Mouse (Mus musculus): Measurements from ENCODE around the gene Pycard. TPM values are rescaled to one million over a fixed set of nuclear protein-coding genes. Genes with fewer than 3 reads are reported as not detected.
"Not testable (repeated sequence)": the region's sequence is repeated elsewhere in the genome, so short reads cannot be mapped to it uniquely, and the experiment has no call there.

Gene Pycard
- polyA plus RNA-seq, 1 experiment from 2014 or later, result 177 TPM

GRCm38 (mm10) chr7:127967004-127967921 lies 26.4 kb downstream of the Pycard start, which contains the start of gene Fus:
Gene Fus (plus strand): TSS chr7:127967457.
- ATAC-seq (ENCODE audit: insufficient read depth, low FRiP score, low read depth), result peak; percentile 94
- under 1% methylated on average over 90 of the region's 92 CpGs for WGBS
- peak within 1 kb of the TSS; percentile 91 for H3K9ac ChIP-seq
- peak within 1 kb of the TSS; percentile 67 for H3K4me3 ChIP-seq (replicated peaks)
- H3K36me3 ChIP-seq, result peaks cover 19% of the 10 kb centered on the region
- H3K27ac ChIP-seq, result peak within 1 kb of the TSS; percentile 90
- no peaks in the 10 kb centered on the region for H3K27me3 ChIP-seq (replicated peaks)
- H3K9me3 ChIP-seq, result no peaks in the 10 kb centered on the region
- H3K4me2 ChIP-seq, result peak within 1 kb of the TSS; percentile 79
- H3K4me1 ChIP-seq, result peaks cover 6% of the 10 kb centered on the region

GRCm38 (mm10) chr7:127966371-127966918 lies 27.2 kb downstream of the Pycard start:
- Histone ChIP-seq H3K4me3 (replicated peaks) (peak overlapping the region; percentile 67), H3K27ac (peak overlapping the region; percentile 90), H3K4me2 (peak overlapping the region; percentile 64), H3K9ac (peak overlapping the region; percentile 91; the same call in 1 of the 2 replicates), H3K27me3 (replicated peaks) (no peaks in the 10 kb centered on the region), H3K9me3 (no peaks in the 10 kb centered on the region), H3K36me3 (peaks cover 11% of the 10 kb centered on the region), H3K4me1 (peaks cover 6% of the 10 kb centered on the region)
- no peak for ATAC-seq (ENCODE audit: insufficient read depth, low FRiP score, low read depth)
- WGBS, result 10% methylated on average over 10 of the region's 10 CpGs

- Histone ChIP-seq H3K4me3 (replicated peaks) (no peak overlapping the region), H3K9ac (no peak overlapping the region), H3K9me3 (no peaks in the 10 kb centered on the region), H3K4me1 (no peaks in the 10 kb centered on the region), H3K27ac (no peak overlapping the region), H3K4me2 (no peak overlapping the region), H3K36me3 (no peaks in the 10 kb centered on the region), H3K27me3 (replicated peaks) (no peaks in the 10 kb centered on the region)
- no peak for ATAC-seq (ENCODE audit: insufficient read depth, low FRiP score, low read depth)
- WGBS, result 59% methylated on average over 5 of the region's 5 CpGs
These were observed 34.3 kb downstream of the Pycard start for GRCm38 (mm10) chr7:127959364-127959763.

- H3K4me1 ChIP-seq, result no peaks in the 10 kb centered on the region
- no peak for ATAC-seq (ENCODE audit: insufficient read depth, low FRiP score, low read depth)
- WGBS, result 33% methylated on average over 13 of the region's 13 CpGs
- no peaks in the 10 kb centered on the region for H3K36me3 ChIP-seq
- no peak overlapping the region for H3K4me2 ChIP-seq
- H3K27me3 ChIP-seq (replicated peaks), result no peaks in the 10 kb centered on the region
- H3K4me3 ChIP-seq (replicated peaks), result no peak overlapping the region
- H3K9ac ChIP-seq, result no peak overlapping the region
- no peak overlapping the region for H3K27ac ChIP-seq
- no peaks in the 10 kb centered on the region for H3K9me3 ChIP-seq
These were observed 40.6 kb downstream of the Pycard start for GRCm38 (mm10) chr7:127952864-127953581.

GRCm38 (mm10) chr7:127946470-127947023 lies 47.1 kb downstream of the Pycard start, which contains the start of gene Prss36:
Gene Prss36 (minus strand): TSS chr7:127946725.
- H3K4me3 ChIP-seq (replicated peaks), result no peak within 1 kb of the TSS
- 63% methylated on average over 6 of the region's 6 CpGs for WGBS
- no peak within 1 kb of the TSS for H3K9ac ChIP-seq
- peaks cover 29% of the 10 kb centered on the region for H3K27me3 ChIP-seq (replicated peaks)
- no peaks in the 10 kb centered on the region for H3K36me3 ChIP-seq
- H3K4me1 ChIP-seq, result peaks cover 7% of the 10 kb centered on the region
- no peaks in the 10 kb centered on the region for H3K9me3 ChIP-seq
- H3K27ac ChIP-seq, result no peak within 1 kb of the TSS; the same call in 1 of the 2 replicates
- peak; percentile 87 for ATAC-seq (ENCODE audit: insufficient read depth, low FRiP score, low read depth)
- H3K4me2 ChIP-seq, result no peak within 1 kb of the TSS

GRCm38 (mm10) chr7:127944614-127945013 lies 49.1 kb downstream of the Pycard start:
- Histone ChIP-seq H3K27ac (no peak overlapping the region), H3K27me3 (replicated peaks) (peaks cover 29% of the 10 kb centered on the region), H3K9me3 (no peaks in the 10 kb centered on the region), H3K36me3 (no peaks in the 10 kb centered on the region), H3K4me3 (replicated peaks) (no peak overlapping the region), H3K9ac (no peak overlapping the region), H3K4me1 (peaks cover 7% of the 10 kb centered on the region), H3K4me2 (peak overlapping the region; percentile 38)
- 0 out of 2 replicates have a peak, but pooled peaks have one; percentile 24 for ATAC-seq (ENCODE audit: insufficient read depth, low FRiP score, low read depth)
- WGBS, result 12% methylated on average over 23 of the region's 23 CpGs

GRCm38 (mm10) chr7:127942097-127942496 lies 51.6 kb downstream of the Pycard start:
- not testable (repeated sequence) for H3K27ac ChIP-seq; H3K9me3 ChIP-seq; H3K4me3 ChIP-seq (replicated peaks); H3K4me1 ChIP-seq; H3K9ac ChIP-seq; H3K4me2 ChIP-seq; H3K36me3 ChIP-seq; ATAC-seq (ENCODE audit: insufficient read depth, low FRiP score, low read depth)
- 49% methylated on average over 2 of the region's 2 CpGs for WGBS
- peaks cover 29% of the 10 kb centered on the region for H3K27me3 ChIP-seq (replicated peaks)

Other genes with a start within 250 kb of the Pycard start
- 3.8 and 4.8 TPM in 2 replicates for gene Fbxl19, start 249.3 kb downstream of the Pycard start, polyA plus RNA-seq (2015; fragmentation: Nextera tagmentation; extraction: Ambion mirVana)
- gene Orai3, start 224.1 kb downstream of the Pycard start, polyA plus RNA-seq (2015; fragmentation: Nextera tagmentation; extraction: Ambion mirVana), result 29.2 and 29.6 TPM in 2 replicates
- 21.1 and 25.0 TPM in 2 replicates for gene Setd1a, start 217.2 kb downstream of the Pycard start, polyA plus RNA-seq (2015; fragmentation: Nextera tagmentation; extraction: Ambion mirVana)
- not detected in 2 replicates for gene Gm49388, start 208.3 kb downstream of the Pycard start, polyA plus RNA-seq (2015; fragmentation: Nextera tagmentation; extraction: Ambion mirVana)
- gene Hsd3b7, start 193.3 kb downstream of the Pycard start, polyA plus RNA-seq (2015; fragmentation: Nextera tagmentation; extraction: Ambion mirVana), result 27.4 and 31.8 TPM in 2 replicates
- 45.3 and 48.1 TPM in 2 replicates for gene Stx4a, start 169.6 kb downstream of the Pycard start, polyA plus RNA-seq (2015; fragmentation: Nextera tagmentation; extraction: Ambion mirVana)
- 3.2 and 3.4 TPM in 2 replicates for gene Stx1b, start 169.3 kb downstream of the Pycard start, polyA plus RNA-seq (2015; fragmentation: Nextera tagmentation; extraction: Ambion mirVana)
- gene Zfp646, start 117.6 kb downstream of the Pycard start, polyA plus RNA-seq (2015; fragmentation: Nextera tagmentation; extraction: Ambion mirVana), result 9.1 and 10.9 TPM in 2 replicates
- 14.6 and 16.7 TPM in 2 replicates for gene Zfp668, start 117.0 kb downstream of the Pycard start, polyA plus RNA-seq (2015; fragmentation: Nextera tagmentation; extraction: Ambion mirVana)
- gene Prss53, start 102.9 kb downstream of the Pycard start, polyA plus RNA-seq (2015; fragmentation: Nextera tagmentation; extraction: Ambion mirVana), result 1.7 and 1.8 TPM in 2 replicates
- not detected in 2 replicates for gene Gm21974, start 98.4 kb downstream of the Pycard start, polyA plus RNA-seq (2015; fragmentation: Nextera tagmentation; extraction: Ambion mirVana)
- gene Vkorc1, start 98.2 kb downstream of the Pycard start, polyA plus RNA-seq (2015; fragmentation: Nextera tagmentation; extraction: Ambion mirVana), result 186 and 190 TPM in 2 replicates
- 145 and 157 TPM in 2 replicates for gene Bckdk, start 89.8 kb downstream of the Pycard start, polyA plus RNA-seq (2015; fragmentation: Nextera tagmentation; extraction: Ambion mirVana)
- 35.0 and 35.6 TPM in 2 replicates for gene Kat8, start 81.4 kb downstream of the Pycard start, polyA plus RNA-seq (2015; fragmentation: Nextera tagmentation; extraction: Ambion mirVana)
- gene Prss8, start 63.8 kb downstream of the Pycard start, polyA plus RNA-seq (2015; fragmentation: Nextera tagmentation; extraction: Ambion mirVana), result 61.2 and 70.2 TPM in 2 replicates
- 10.8 and 10.9 TPM in 2 replicates for gene Prss36, start 47.1 kb downstream of the Pycard start, polyA plus RNA-seq (2015; fragmentation: Nextera tagmentation; extraction: Ambion mirVana)
- 367 and 393 TPM in 2 replicates for gene Fus, start 26.4 kb downstream of the Pycard start, polyA plus RNA-seq (2015; fragmentation: Nextera tagmentation; extraction: Ambion mirVana)
- gene Trim72, start 10.1 kb upstream of the Pycard start, polyA plus RNA-seq (2015; fragmentation: Nextera tagmentation; extraction: Ambion mirVana), result 0.09 and 0.41 TPM in 2 replicates
- gene Itgam, start 68.8 kb upstream of the Pycard start, polyA plus RNA-seq (2015; fragmentation: Nextera tagmentation; extraction: Ambion mirVana), result 3.5 and 3.6 TPM in 2 replicates
- gene Gm49368, start 68.8 kb upstream of the Pycard start, polyA plus RNA-seq (2015; fragmentation: Nextera tagmentation; extraction: Ambion mirVana), result not detected in 2 replicates
- gene Itgax, start 135.7 kb upstream of the Pycard start, polyA plus RNA-seq (2015; fragmentation: Nextera tagmentation; extraction: Ambion mirVana), result 0.22 and 0.40 TPM in 2 replicates
- not detected in 2 replicates for gene Itgad, start 160.5 kb upstream of the Pycard start, polyA plus RNA-seq (2015; fragmentation: Nextera tagmentation; extraction: Ambion mirVana)
- 1.0 and 2.4 TPM in 2 replicates for gene Cox6a2, start 212.5 kb upstream of the Pycard start, polyA plus RNA-seq (2015; fragmentation: Nextera tagmentation; extraction: Ambion mirVana)
- 18.2 and 19.9 TPM in 2 replicates for gene Armc5, start 243.5 kb upstream of the Pycard start, polyA plus RNA-seq (2015; fragmentation: Nextera tagmentation; extraction: Ambion mirVana)
- gene 9130023H24Rik, start 244.2 kb upstream of the Pycard start, polyA plus RNA-seq (2015; fragmentation: Nextera tagmentation; extraction: Ambion mirVana), result 6.1 and 7.1 TPM in 2 replicates